Mouse (Mus musculus) intestine, embryonic 14.5 days (tissue): ENCODE measurements around the gene Gm7030. TPM values are rescaled to one million over a fixed set of nuclear protein-coding genes. Genes with fewer than 3 reads are reported as not detected.
"Not testable (repeated sequence)": the region's sequence is repeated elsewhere in the genome, so short reads cannot be mapped to it uniquely, and the experiment has no call there.

Source experiments
- ATAC-seq: fragments of 200-750 bp; cut with Nextera tagmentation; replicated peaks from 2 replicates; pipeline ENCODE4 v1.8.0; 2017; ENCODE audit warnings: low read depth, moderate number of reproducible peaks, moderate TSS enrichment, moderate library complexity; ENCODE audit not compliant: low FRiP score, low TSS enrichment
- DNase-seq: peaks from one replicate; pipeline ENCODE4 v3.0.0-alpha.2; 2018; ENCODE audit warnings: low spot score
- H3K27ac ChIP-seq: fragments of 300-500 bp; sonication (generic); 2 replicates; pipeline ENCODE4 v1.5.1; 2014; ENCODE audit warnings: low read depth, mild to moderate bottlenecking, control low read depth
- H3K27me3 ChIP-seq: fragments of 300-500 bp; sonication (generic); replicated peaks from 2 replicates; pipeline ENCODE4 v1.6.1; 2014; ENCODE audit warnings: low read length, control low read depth; ENCODE audit not compliant: control insufficient read depth, insufficient read depth
- H3K36me3 ChIP-seq: fragments of 300-500 bp; sonication (generic); 2 replicates; pipeline ENCODE4 v1.6.1; 2014; ENCODE audit warnings: low read length, control low read depth; ENCODE audit not compliant: control insufficient read depth, insufficient read depth
- H3K4me1 ChIP-seq: fragments of 300-500 bp; sonication (generic); replicated peaks from 2 replicates; pipeline ENCODE4 v1.6.1; 2014; ENCODE audit warnings: low read length, control low read depth, mixed read lengths; ENCODE audit not compliant: control insufficient read depth, insufficient read depth
- H3K4me2 ChIP-seq: fragments of 300-500 bp; sonication (generic); 2 replicates; pipeline ENCODE4 v1.6.1; 2014; ENCODE audit warnings: low read length
- H3K4me3 ChIP-seq: fragments of 300-500 bp; sonication (generic); 2 replicates; pipeline ENCODE4 v1.5.1; 2014; ENCODE audit warnings: low read depth, low read length, control low read depth, mixed read lengths
- H3K9ac ChIP-seq: fragments of 300-500 bp; sonication (generic); 2 replicates; pipeline ENCODE4 v1.6.1; 2014; ENCODE audit warnings: mild to moderate bottlenecking, low read length
- H3K9me3 ChIP-seq: fragments of 300-500 bp; sonication (generic); 2 replicates; pipeline ENCODE4 v1.6.1; 2016; ENCODE audit warnings: low read length, control low read depth; ENCODE audit not compliant: control insufficient read depth
- WGBS: fragments of 180-500 bp; shearing (Covaris S2); extraction: QIAGEN DNeasy Blood & Tissue Kit; methylation state at CpG from one replicate; pipeline ENCODE4 v1.1.7; 2014; 5-methylcytosine and 5-hydroxymethylcytosine counted together
- polyA plus RNA-seq: library from polyadenylated mRNA; unstranded; fragments of >200 nt; fragmentation: Nextera tagmentation; extraction: Ambion mirVana; gene quantifications from 2 replicates; pipeline ENCODE4 v1.2.1, GENCODE M21; 2014

Gm7030 gene
- polyA plus RNA-seq, result not detected in 2 replicates

- not testable (repeated sequence) for H3K9ac ChIP-seq, H3K9me3 ChIP-seq, H3K4me2 ChIP-seq, H3K4me1 ChIP-seq, H3K36me3 ChIP-seq, H3K27ac ChIP-seq, H3K27me3 ChIP-seq, H3K4me3 ChIP-seq
- ATAC-seq (peak; percentile 93), DNase-seq (peak; percentile 48)
- WGBS, result 17% methylated on average over 24 of the region's 28 CpGs
Measured at GRCm38 (mm10) chr17:36128968-36129817, at the start of gene Gm7030. Gene Gm7030, minus strand, starts transcription at chr17:36129425.

- H3K27ac ChIP-seq, result not testable (repeated sequence)
- under 1% methylated on average over 34 of the region's 40 CpGs for WGBS
- peak; percentile 60 for ATAC-seq
Measured at GRCm38 (mm10) chr17:36178938-36179337, 49.7 kb upstream of the Gm7030 start.

GRCm38 (mm10) chr17:36176132-36176531 lies 46.9 kb upstream of the Gm7030 start:
- DNase-seq, H3K4me3 ChIP-seq, H3K27ac ChIP-seq, ATAC-seq, H3K36me3 ChIP-seq, H3K9ac ChIP-seq, H3K9me3 ChIP-seq, H3K4me1 ChIP-seq, H3K4me2 ChIP-seq: not testable (repeated sequence)
- peaks cover 16% of the 10 kb centered on the region; the same call in 1 of the 2 replicates for H3K27me3 ChIP-seq
- WGBS, result no CpG with 5 or more reads among the region's 2 CpGs

More at GRCm38 (mm10) chr17:36178938-36179337, 49.7 kb upstream of the Gm7030 start:
- not testable (repeated sequence) for H3K9ac ChIP-seq, H3K9me3 ChIP-seq, H3K36me3 ChIP-seq, H3K4me1 ChIP-seq
- peak overlapping the region; percentile 44 for H3K4me2 ChIP-seq
- H3K27me3 ChIP-seq, result peaks cover 29% of the 10 kb centered on the region
- DNase-seq, result peak; percentile 75
- H3K4me3 ChIP-seq, result peak overlapping the region; percentile 25

GRCm38 (mm10) chr17:36170287-36170814 lies 41.1 kb upstream of the Gm7030 start:
- WGBS, result 34% methylated on average over 1 of the region's 1 CpGs
- H3K27me3 ChIP-seq, result peaks cover 46% of the 10 kb centered on the region
- no peak overlapping the region for H3K27ac ChIP-seq
- no peak overlapping the region for H3K4me2 ChIP-seq
- H3K9me3 ChIP-seq, result no peaks in the 10 kb centered on the region
- H3K36me3 ChIP-seq, result no peaks in the 10 kb centered on the region
- DNase-seq (no peak), ATAC-seq (no peak)
- H3K9ac ChIP-seq, result no peak overlapping the region
- H3K4me3 ChIP-seq, result no peak overlapping the region
- H3K4me1 ChIP-seq, result no peaks in the 10 kb centered on the region

GRCm38 (mm10) chr17:36169753-36170152 lies 40.5 kb upstream of the Gm7030 start:
- ATAC-seq (no peak), DNase-seq (peak; percentile 48)
- no peaks in the 10 kb centered on the region for H3K4me1 ChIP-seq
- no peak overlapping the region for H3K27ac ChIP-seq
- no peak overlapping the region for H3K4me2 ChIP-seq
- peaks cover 52% of the 10 kb centered on the region for H3K27me3 ChIP-seq
- H3K36me3 ChIP-seq, result no peaks in the 10 kb centered on the region
- no peak overlapping the region for H3K9ac ChIP-seq
- H3K9me3 ChIP-seq, result no peaks in the 10 kb centered on the region
- H3K4me3 ChIP-seq, result no peak overlapping the region

- peak; percentile 49 for DNase-seq
- not testable (repeated sequence) for H3K9me3 ChIP-seq, H3K36me3 ChIP-seq, H3K4me1 ChIP-seq, H3K27ac ChIP-seq, ATAC-seq, H3K4me3 ChIP-seq, H3K4me2 ChIP-seq, H3K9ac ChIP-seq
- H3K27me3 ChIP-seq, result peaks cover 56% of the 10 kb centered on the region
- WGBS, result no CpG with 5 or more reads among the region's 1 CpGs
Measured at GRCm38 (mm10) chr17:36169094-36169493, 39.9 kb upstream of the Gm7030 start.

GRCm38 (mm10) chr17:36168039-36168652 lies 38.9 kb upstream of the Gm7030 start, which contains the start of gene Gm8909:
Gene Gm8909, minus strand, starts transcription at chr17:36168537.
- ATAC-seq (peak; percentile 68), DNase-seq (peak; percentile 56)
- Histone ChIP-seq H3K27me3 (peaks cover 64% of the 10 kb centered on the region), H3K9ac (no peak within 1 kb of the TSS), H3K9me3 (no peaks in the 10 kb centered on the region), H3K4me3 (peak within 1 kb of the TSS; percentile 28), H3K27ac (no peak within 1 kb of the TSS), H3K4me2 (peak within 1 kb of the TSS; percentile 48), H3K36me3 (no peaks in the 10 kb centered on the region), H3K4me1 (no peaks in the 10 kb centered on the region)
- WGBS, result 2% methylated on average over 59 of the region's 63 CpGs

- DNase-seq (peak; percentile 63), ATAC-seq (peak; percentile 27; the same call in 1 of the 2 replicates)
- H3K4me2 ChIP-seq, result peak overlapping the region; percentile 48
- no peaks in the 10 kb centered on the region for H3K9me3 ChIP-seq
- H3K36me3 ChIP-seq, result no peaks in the 10 kb centered on the region
- H3K27ac ChIP-seq, result no peak overlapping the region
- no peak overlapping the region for H3K9ac ChIP-seq
- no peaks in the 10 kb centered on the region for H3K4me1 ChIP-seq
- H3K27me3 ChIP-seq, result peaks cover 71% of the 10 kb centered on the region
- 2% methylated on average over 50 of the region's 51 CpGs for WGBS
- H3K4me3 ChIP-seq, result peak overlapping the region; percentile 28
Measured at GRCm38 (mm10) chr17:36167306-36168038, 38.2 kb upstream of the Gm7030 start.
